Comparison of ENCODE assay signal across 8 mouse cellular contexts in genomic region chr5:125476799-125477198, GRCm38 (mm10). TPM values are rescaled to one million over a fixed set of nuclear protein-coding genes. Genes with fewer than 3 reads are reported as not detected.
DNase-seq lines count a peak whose midpoint lies in the region; ATAC-seq and TF ChIP-seq lines count a peak whose summit lies in the region.

No protein-coding gene starts in this region.

- H3K27ac ChIP-seq in forebrain, embryonic 11.5 days (ENCODE audit: low read depth, low read length), result no peak overlapping the region
- peak overlapping the region; percentile 69; the same call in 1 of the 2 replicates for H3K27ac ChIP-seq in liver, embryonic 12.5 days

- ATAC-seq in erythroblast, adult 5-6 weeks (replicated peaks; ENCODE audit: low FRiP score, poor library complexity, severe bottlenecking), result no peak
- no peak for ATAC-seq in forebrain, embryonic 11.5 days (replicated peaks; ENCODE audit: low FRiP score)
- ATAC-seq in liver, embryonic 12.5 days, result no peak

- TF ChIP-seq CTCF in C2C12 (IDR thresholded peaks at IDR 0.05; ENCODE audit: control insufficient read depth, insufficient read depth, insufficient read length), result no peak

- H3K9me3 ChIP-seq in erythroblast, embryonic 14.5 days (ENCODE audit: control insufficient read depth, low read length), result no peaks in the 10 kb centered on the region
- no peaks in the 10 kb centered on the region for H3K9me3 ChIP-seq in forebrain, embryonic 11.5 days (ENCODE audit: control insufficient read depth, low read length)
- H3K9me3 ChIP-seq in liver, embryonic 12.5 days (replicated peaks), result no peaks in the 10 kb centered on the region

- H3K79me2 ChIP-seq in C2C12 (ENCODE audit: control insufficient read depth, insufficient read depth), result peaks cover 61% of the 10 kb centered on the region

- H3K4me2 ChIP-seq in forebrain, embryonic 11.5 days (ENCODE audit: low read depth, low read length, severe bottlenecking), result peak overlapping the region; percentile 89
- peak overlapping the region; percentile 99 for H3K4me2 ChIP-seq in liver, embryonic 12.5 days

- peak overlapping the region; percentile 37 for H3ac ChIP-seq in C2C12 (ENCODE audit: control insufficient read depth, insufficient read length, low read depth)

- H3K4me3 ChIP-seq in erythroblast, embryonic 14.5 days (replicated peaks), result peak overlapping the region; percentile 92
- peak overlapping the region; percentile 80 for H3K4me3 ChIP-seq in C2C12 (ENCODE audit: insufficient read depth, poor library complexity, severe bottlenecking)
- peak overlapping the region; percentile 71 for H3K4me3 ChIP-seq in forebrain, embryonic 11.5 days (ENCODE audit: low read depth, low read length)
- peak overlapping the region; percentile 88 for H3K4me3 ChIP-seq in liver, embryonic 12.5 days

- peaks cover 53% of the 10 kb centered on the region for H3K79me3 ChIP-seq in C2C12 (ENCODE audit: low read depth)

- H3K27me3 ChIP-seq in erythroblast, embryonic 14.5 days (ENCODE audit: control insufficient read depth), result no peaks in the 10 kb centered on the region
- H3K27me3 ChIP-seq in C2C12 (ENCODE audit: control insufficient read depth, insufficient read depth, insufficient read length), result no peaks in the 10 kb centered on the region
- H3K27me3 ChIP-seq in forebrain, embryonic 11.5 days (ENCODE audit: control insufficient read depth, insufficient read depth, low read length), result no peaks in the 10 kb centered on the region
- no peaks in the 10 kb centered on the region for H3K27me3 ChIP-seq in liver, embryonic 12.5 days (replicated peaks)

- 68% methylated on average over 7 of the region's 7 CpGs for WGBS in forebrain, embryonic 11.5 days
- WGBS in liver, embryonic 12.5 days (ENCODE audit: insufficient replicate concordance), result 60% methylated on average over 7 of the region's 7 CpGs

- peaks cover 6% of the 10 kb centered on the region; the same call in 1 of the 2 replicates for H3K36me3 ChIP-seq in erythroblast, embryonic 14.5 days (ENCODE audit: control insufficient read depth)
- peaks cover 32% of the 10 kb centered on the region for H3K36me3 ChIP-seq in C2C12 (ENCODE audit: control insufficient read depth, insufficient read depth)
- H3K36me3 ChIP-seq in forebrain, embryonic 11.5 days (ENCODE audit: control insufficient read depth, insufficient read depth, low read length), result no peaks in the 10 kb centered on the region
- H3K36me3 ChIP-seq in liver, embryonic 12.5 days, result peaks cover 24% of the 10 kb centered on the region; the same call in 1 of the 2 replicates

- H3K9ac ChIP-seq in forebrain, embryonic 11.5 days (ENCODE audit: low read length), result peak overlapping the region; percentile 74; the same call in 1 of the 2 replicates
- peak overlapping the region; percentile 87 for H3K9ac ChIP-seq in liver, embryonic 12.5 days

- DNase-seq in forebrain, embryonic 11.5 days (ENCODE audit: low spot score), result no peak
- no peak for DNase-seq in right cerebral cortex, postnatal 14 days
- DNase-seq in frontal cortex, postnatal 10 days (ENCODE audit: low spot score in 2 of 2), result no peak
- DNase-seq in adrenal gland, adult (ENCODE audit: inconsistent age in 2 of 2, low spot score in 1 of 2), result no peak

- H3K4me1 ChIP-seq in erythroblast, embryonic 14.5 days (ENCODE audit: control insufficient read depth), result peaks cover 48% of the 10 kb centered on the region
- H3K4me1 ChIP-seq in forebrain, embryonic 11.5 days (replicated peaks; ENCODE audit: control insufficient read depth, insufficient read depth, low read length), result peaks cover 14% of the 10 kb centered on the region; the same call in 1 of the 2 replicates
- H3K4me1 ChIP-seq in liver, embryonic 12.5 days, result peaks cover 45% of the 10 kb centered on the region

TF ChIP-seq in C2C12, 6 proteins besides CTCF, POLR2A, EP300 and RAD21:
- no peak for TF ChIP-seq FOSL1 (IDR thresholded peaks at IDR 0.05; ENCODE audit: insufficient read depth, low read length, poor library complexity, severe bottlenecking)
- TF ChIP-seq USF1 (IDR thresholded peaks at IDR 0.05; ENCODE audit: low read depth), result no peak
- no peak for TF ChIP-seq CEBPB (IDR thresholded peaks at IDR 0.05; ENCODE audit: low read depth)
- no peak for TF ChIP-seq MAX (IDR thresholded peaks at IDR 0.05)
- TF ChIP-seq MYOD1 (IDR thresholded peaks at IDR 0.05; ENCODE audit: control insufficient read depth, insufficient read length, low read depth), result no peak
- TF ChIP-seq MYOG (IDR thresholded peaks at IDR 0.05; ENCODE audit: control insufficient read depth, extremely low read depth, insufficient read length), result no peak

RNA-seq across cellular contexts. Expression of gene Aacs, which starts 1.2 kb away (rescaled TPM):
- 0.25 and 0.32 TPM in 2 replicates for polyA plus RNA-seq in erythroblast, embryonic 14.5 days (2012)
- total RNA-seq in erythroblast, adult 5-6 weeks (2015; ENCODE audit: low replicate concordance), result 1.3 and 2.3 TPM in 2 replicates
- total RNA-seq in erythroblast, adult 5-6 weeks (2017; ENCODE audit: low replicate concordance), result 4.2 and 6.0 TPM in 2 replicates
- polyA plus RNA-seq in C2C12 (2012; fragmentation: generic; extraction: Trizol), result 53.3 TPM
- 55.4 and 56.6 TPM in 2 replicates for polyA plus RNA-seq in forebrain, embryonic 11.5 days (2014; fragmentation: Nextera tagmentation; extraction: Ambion mirVana)
- 24.7 and 25.1 TPM in 2 replicates for polyA plus RNA-seq in liver, embryonic 12.5 days (2016; fragmentation: Nextera tagmentation; extraction: Ambion mirVana)

RNA-seq across cellular contexts. Expression of gene Bri3bp, which starts 35.4 kb away (rescaled TPM):
- polyA plus RNA-seq in erythroblast, embryonic 14.5 days (2012), result 0.16 and 0.38 TPM in 2 replicates
- total RNA-seq in erythroblast, adult 5-6 weeks (2015; ENCODE audit: low replicate concordance), result 10.9 and 13.1 TPM in 2 replicates
- 4.7 and 5.3 TPM in 2 replicates for total RNA-seq in erythroblast, adult 5-6 weeks (2017; ENCODE audit: low replicate concordance)
- 29.4 TPM for polyA plus RNA-seq in C2C12 (2012; fragmentation: generic; extraction: Trizol)
- 44.1 TPM in 2 replicates for polyA plus RNA-seq in forebrain, embryonic 11.5 days (2014; fragmentation: Nextera tagmentation; extraction: Ambion mirVana)
- 44.0 and 44.1 TPM in 2 replicates for polyA plus RNA-seq in liver, embryonic 12.5 days (2016; fragmentation: Nextera tagmentation; extraction: Ambion mirVana)

RNA-seq across cellular contexts. Expression of gene Dhx37, which starts 42.9 kb away (rescaled TPM):
- 0.95 and 1.0 TPM in 2 replicates for polyA plus RNA-seq in erythroblast, embryonic 14.5 days (2012)
- total RNA-seq in erythroblast, adult 5-6 weeks (2015; ENCODE audit: low replicate concordance), result 1.2 and 17.8 TPM in 2 replicates
- total RNA-seq in erythroblast, adult 5-6 weeks (2017; ENCODE audit: low replicate concordance), result 6.1 and 6.5 TPM in 2 replicates
- 25.2 TPM for polyA plus RNA-seq in C2C12 (2012; fragmentation: generic; extraction: Trizol)
- polyA plus RNA-seq in forebrain, embryonic 11.5 days (2014; fragmentation: Nextera tagmentation; extraction: Ambion mirVana), result 15.7 and 16.4 TPM in 2 replicates
- polyA plus RNA-seq in liver, embryonic 12.5 days (2016; fragmentation: Nextera tagmentation; extraction: Ambion mirVana), result 11.3 and 11.4 TPM in 2 replicates

RNA-seq across cellular contexts. Expression of gene Tmem132b, which starts 54.8 kb away (rescaled TPM):
- polyA plus RNA-seq in erythroblast, embryonic 14.5 days (2012), result 0.09 TPM in 1 of 2 replicates, not detected in the other
- total RNA-seq in erythroblast, adult 5-6 weeks (2015; ENCODE audit: low replicate concordance), result not detected in 2 replicates
- total RNA-seq in erythroblast, adult 5-6 weeks (2017; ENCODE audit: low replicate concordance), result not detected in 2 replicates
- polyA plus RNA-seq in C2C12 (2012; fragmentation: generic; extraction: Trizol), result under 0.01 TPM
- polyA plus RNA-seq in forebrain, embryonic 11.5 days (2014; fragmentation: Nextera tagmentation; extraction: Ambion mirVana), result 0.67 and 1.0 TPM in 2 replicates
- 0.02 and 0.08 TPM in 2 replicates for polyA plus RNA-seq in liver, embryonic 12.5 days (2016; fragmentation: Nextera tagmentation; extraction: Ambion mirVana)

Comparison
In these comparisons a context has a peak if more than half of its experiments do, and no peak if none do; other contexts are left out.
1. RNA of gene Aacs, which starts 1.2 kb away (polyA plus RNA-seq): 55.4 to 56.6 TPM in forebrain, embryonic 11.5 days, 53.3 TPM in C2C12 (single experiment) and 24.7 to 25.1 TPM in liver, embryonic 12.5 days; 0.25 to 0.32 TPM in erythroblast, embryonic 14.5 days; every median in the first group is over 10 times any median in the second.
2. RNA of gene Bri3bp, which starts 35.4 kb away (polyA plus RNA-seq): 44.1 TPM in forebrain, embryonic 11.5 days, 44.0 to 44.1 TPM in liver, embryonic 12.5 days and 29.4 TPM in C2C12 (single experiment); 0.16 to 0.38 TPM in erythroblast, embryonic 14.5 days; every median in the first group is over 10 times any median in the second.
3. Peak in every context shown above with its lines, with median percentiles within 50 percentile points of each other: H3K4me3 ChIP-seq.